20 mouse cellular contexts compared by ENCODE assay signal in the genomic region with DNA sequence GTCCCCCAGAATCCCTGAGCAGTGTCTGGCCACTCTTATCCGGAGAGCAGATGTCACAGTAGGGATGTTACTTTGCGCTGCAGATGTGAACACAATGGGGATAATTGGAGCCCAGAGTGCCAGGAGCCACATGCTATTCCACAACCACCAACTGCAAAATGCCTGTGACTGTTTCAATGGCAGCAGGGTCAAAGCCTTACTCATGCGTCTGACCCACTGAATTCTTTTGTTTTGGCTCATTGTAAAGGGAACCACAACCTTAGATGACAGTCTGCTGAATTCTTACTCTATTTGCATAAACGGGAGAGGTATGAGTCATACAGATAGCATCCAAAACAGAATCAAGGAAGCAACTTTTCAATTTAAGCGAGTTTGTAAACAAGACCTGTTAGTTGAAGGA.
DNase-seq lines count a peak whose midpoint lies in the region; ATAC-seq and TF ChIP-seq lines count a peak whose summit lies in the region.
"Had no signal": no experiment of that assay in that cellular context is flagged by ENCODE, and none has a peak within 500 bp of the region (broad histone marks: within the 10 kb centered on the region; RNA-seq: fewer than 3 reads in every experiment).

No protein-coding gene starts in this region.

- no peak overlapping the region for H3K4me3 ChIP-seq in forebrain, embryonic 12.5 days (replicated peaks)
- no peak overlapping the region for H3K4me3 ChIP-seq in forebrain, embryonic 10.5 days
- no peak overlapping the region for H3K4me3 ChIP-seq in C2C12 (ENCODE audit: insufficient read depth, poor library complexity, severe bottlenecking)
- H3K4me3 ChIP-seq in midbrain, postnatal 0 days (ENCODE audit: low read depth, low read length), result no peak overlapping the region
- H3K4me3 ChIP-seq: left cerebral cortex, adult 2 months; limb, embryonic 12.5 days; midbrain, embryonic 13.5 days had no signal

- 31% methylated on average over 5 of the region's 5 CpGs for WGBS in forebrain, embryonic 12.5 days
- WGBS in forebrain, embryonic 10.5 days, result 41% methylated on average over 5 of the region's 5 CpGs
- WGBS in midbrain, postnatal 0 days, result 43% methylated on average over 5 of the region's 5 CpGs

- no peaks in the 10 kb centered on the region for H3K36me3 ChIP-seq in forebrain, embryonic 12.5 days (replicated peaks)
- H3K36me3 ChIP-seq in forebrain, embryonic 10.5 days (replicated peaks), result no peaks in the 10 kb centered on the region
- no peaks in the 10 kb centered on the region for H3K36me3 ChIP-seq in C2C12 (ENCODE audit: control insufficient read depth, insufficient read depth)
- no peaks in the 10 kb centered on the region for H3K36me3 ChIP-seq in midbrain, postnatal 0 days (ENCODE audit: insufficient read depth, low read length)
- H3K36me3 ChIP-seq: limb, embryonic 12.5 days; midbrain, embryonic 13.5 days had no signal

- peak; percentile 41; the same call in 1 of the 2 replicates for ATAC-seq in forebrain, embryonic 12.5 days (ENCODE audit: low FRiP score)
- ATAC-seq in granulocyte monocyte progenitor cell, adult 5-6 weeks (replicated peaks; ENCODE audit: poor library complexity, severe bottlenecking), result peak; percentile 34
- ATAC-seq in midbrain, postnatal 0 days (ENCODE audit: low FRiP score), result no peak
- ATAC-seq: CD4-positive, CD25-positive, alpha-beta regulatory T cell, adult 4 months; midbrain, embryonic 13.5 days had no signal

- H3K27me3 ChIP-seq in forebrain, embryonic 12.5 days, result no peaks in the 10 kb centered on the region
- H3K27me3 ChIP-seq in forebrain, embryonic 10.5 days (ENCODE audit: poor library complexity, severe bottlenecking), result no peaks in the 10 kb centered on the region
- H3K27me3 ChIP-seq in C2C12 (ENCODE audit: control insufficient read depth, insufficient read depth, insufficient read length), result no peaks in the 10 kb centered on the region
- H3K27me3 ChIP-seq in midbrain, postnatal 0 days (ENCODE audit: insufficient read depth, low read length), result no peaks in the 10 kb centered on the region
- H3K27me3 ChIP-seq: limb, embryonic 12.5 days; midbrain, embryonic 13.5 days had no signal

- no peak overlapping the region for H3K4me2 ChIP-seq in forebrain, embryonic 12.5 days
- no peak overlapping the region for H3K4me2 ChIP-seq in midbrain, postnatal 0 days (ENCODE audit: low read depth, low read length, poor library complexity, severe bottlenecking)
- H3K4me2 ChIP-seq: limb, embryonic 12.5 days; midbrain, embryonic 13.5 days had no signal

- H3K79me3 ChIP-seq in C2C12 (ENCODE audit: low read depth), result no peaks in the 10 kb centered on the region

- H3K9ac ChIP-seq in forebrain, embryonic 12.5 days, result no peak overlapping the region
- no peak overlapping the region for H3K9ac ChIP-seq in midbrain, postnatal 0 days (replicated peaks; ENCODE audit: low read length, poor library complexity, severe bottlenecking)
- H3K9ac ChIP-seq: limb, embryonic 12.5 days; liver, embryonic 14.5 days; midbrain, embryonic 13.5 days had no signal

- no peak overlapping the region for H3K27ac ChIP-seq in forebrain, embryonic 12.5 days
- H3K27ac ChIP-seq in forebrain, embryonic 10.5 days, result no peak overlapping the region
- no peak overlapping the region for H3K27ac ChIP-seq in midbrain, postnatal 0 days (ENCODE audit: low read depth, low read length)
- H3K27ac ChIP-seq: left cerebral cortex, adult 2 months; limb, embryonic 12.5 days; liver, embryonic 14.5 days; midbrain, embryonic 13.5 days had no signal

- no peaks in the 10 kb centered on the region for H3K79me2 ChIP-seq in C2C12 (ENCODE audit: control insufficient read depth, insufficient read depth)

- TF ChIP-seq CTCF in C2C12 (IDR thresholded peaks at IDR 0.05; ENCODE audit: control insufficient read depth, insufficient read depth, insufficient read length), result no peak
- TF ChIP-seq CTCF in midbrain, postnatal 0 days (IDR thresholded peaks at IDR 0.05), result no peak

- no peak for DNase-seq in forebrain, embryonic 10.5 days (ENCODE audit: extremely low spot score, low spot score)
- peak; percentile 8 for DNase-seq in ZHBTc4 (ENCODE audit: low read depth, low spot score)
- no peak for DNase-seq in cerebellum, postnatal 4 days (ENCODE audit: low spot score in 2 of 2)
- DNase-seq in layer of hippocampus, postnatal 36 days, result no peak
- DNase-seq in midbrain, postnatal 0 days (ENCODE audit: low spot score), result no peak
- DNase-seq: cerebellum, postnatal 10 days; gastrocnemius, postnatal 14 days; heart, postnatal 14 days; kidney, adult 8-10 months; lung, postnatal 14 days; right cerebral cortex, postnatal 25 days; thymus, adult 18-20 months had no signal

- no peaks in the 10 kb centered on the region for H3K9me3 ChIP-seq in forebrain, embryonic 12.5 days
- no peaks in the 10 kb centered on the region for H3K9me3 ChIP-seq in forebrain, embryonic 10.5 days
- H3K9me3 ChIP-seq in midbrain, postnatal 0 days (ENCODE audit: low read length), result no peaks in the 10 kb centered on the region
- H3K9me3 ChIP-seq: limb, embryonic 12.5 days; midbrain, embryonic 13.5 days had no signal

- H3ac ChIP-seq in C2C12 (ENCODE audit: control insufficient read depth, insufficient read length, low read depth), result no peak overlapping the region

- H3K4me1 ChIP-seq in forebrain, embryonic 12.5 days, result peaks cover 3% of the 10 kb centered on the region; the same call in 1 of the 2 replicates
- peaks cover 16% of the 10 kb centered on the region for H3K4me1 ChIP-seq in forebrain, embryonic 10.5 days
- H3K4me1 ChIP-seq in midbrain, postnatal 0 days (ENCODE audit: insufficient read depth, low read length), result no peaks in the 10 kb centered on the region
- H3K4me1 ChIP-seq: midbrain, embryonic 13.5 days had no signal

TF ChIP-seq in C2C12, 6 proteins besides CTCF, POLR2A, EP300 and RAD21:
- TF ChIP-seq MYOD1 (IDR thresholded peaks at IDR 0.05; ENCODE audit: control insufficient read depth, insufficient read length, low read depth) (peak; percentile 78), USF1 (IDR thresholded peaks at IDR 0.05; ENCODE audit: low read depth) (no peak), FOSL1 (IDR thresholded peaks at IDR 0.05; ENCODE audit: insufficient read depth, low read length, poor library complexity, severe bottlenecking) (peak; percentile 72), MAX (IDR thresholded peaks at IDR 0.05) (peak; percentile 90), CEBPB (IDR thresholded peaks at IDR 0.05; ENCODE audit: low read depth) (no peak), MYOG (IDR thresholded peaks at IDR 0.05; ENCODE audit: control insufficient read depth, extremely low read depth, insufficient read length) (no peak)
